Mouse (Mus musculus): ENCODE data around the gene Spg20. TPM values are rescaled to one million over a fixed set of nuclear protein-coding genes. Genes with fewer than 3 reads are reported as not detected.

Spg20 gene
- polyA plus RNA-seq, 2 experiments = 53.2 to 81.1 TPM

- no peak for ATAC-seq (ENCODE audit: low FRiP score, low read depth)
- Histone ChIP-seq H3K4me3 (replicated peaks; ENCODE audit: low read length) (no peak overlapping the region), H3K9me3 (ENCODE audit: control insufficient read depth, low read length) (no peaks in the 10 kb centered on the region), H3K4me2 (replicated peaks; ENCODE audit: low read depth, low read length, severe bottlenecking) (no peak overlapping the region), H3K4me1 (ENCODE audit: control insufficient read depth, insufficient read depth, low read length) (peaks cover 16% of the 10 kb centered on the region), H3K27ac (replicated peaks; ENCODE audit: low read depth, low read length) (no peak overlapping the region), H3K36me3 (ENCODE audit: control insufficient read depth, insufficient read depth, low read length) (peaks cover 39% of the 10 kb centered on the region), H3K27me3 (ENCODE audit: control insufficient read depth, insufficient read depth, low read length) (no peaks in the 10 kb centered on the region), H3K9ac (ENCODE audit: low read depth, low read length, severe bottlenecking) (no peak overlapping the region)
- no peak for DNase-seq (ENCODE audit: low spot score)
- no peak for TF ChIP-seq POLR2A (IDR thresholded peaks at IDR 0.05; ENCODE audit: borderline replicate concordance, extremely low read depth, insufficient read depth, insufficient read length)
- WGBS = 77% methylated on average over 8 of the region's 8 CpGs
Observed at GRCm38 (mm10) chr3:55115989-55116388, 4.1 kb downstream of the Spg20 start.

GRCm38 (mm10) chr3:55119275-55119898, 7.5 kb downstream of the Spg20 start:
- no peaks in the 10 kb centered on the region for H3K9me3 ChIP-seq (ENCODE audit: control insufficient read depth, low read length)
- no peak for DNase-seq (ENCODE audit: low spot score)
- 83% methylated on average over 6 of the region's 6 CpGs for WGBS
- H3K4me1 ChIP-seq (ENCODE audit: control insufficient read depth, insufficient read depth, low read length) = peaks cover 5% of the 10 kb centered on the region; the same call in 1 of the 2 replicates
- H3K4me2 ChIP-seq (replicated peaks; ENCODE audit: low read depth, low read length, severe bottlenecking) = no peak overlapping the region
- H3K4me3 ChIP-seq (replicated peaks; ENCODE audit: low read length) = no peak overlapping the region
- TF ChIP-seq POLR2A (IDR thresholded peaks at IDR 0.05; ENCODE audit: borderline replicate concordance, extremely low read depth, insufficient read depth, insufficient read length) = no peak
- no peaks in the 10 kb centered on the region for H3K27me3 ChIP-seq (ENCODE audit: control insufficient read depth, insufficient read depth, low read length)
- no peak overlapping the region for H3K9ac ChIP-seq (ENCODE audit: low read depth, low read length, severe bottlenecking)
- no peak overlapping the region for H3K27ac ChIP-seq (replicated peaks; ENCODE audit: low read depth, low read length)
- no peak for ATAC-seq (ENCODE audit: low FRiP score, low read depth)
- H3K36me3 ChIP-seq (ENCODE audit: control insufficient read depth, insufficient read depth, low read length) = peaks cover 72% of the 10 kb centered on the region

GRCm38 (mm10) chr3:55122336-55122870, 10.5 kb downstream of the Spg20 start:
- no peak overlapping the region for H3K4me2 ChIP-seq (replicated peaks; ENCODE audit: low read depth, low read length, severe bottlenecking)
- no peaks in the 10 kb centered on the region for H3K4me1 ChIP-seq (ENCODE audit: control insufficient read depth, insufficient read depth, low read length)
- TF ChIP-seq POLR2A (IDR thresholded peaks at IDR 0.05; ENCODE audit: borderline replicate concordance, extremely low read depth, insufficient read depth, insufficient read length) = no peak
- no peaks in the 10 kb centered on the region for H3K9me3 ChIP-seq (ENCODE audit: control insufficient read depth, low read length)
- no peak overlapping the region for H3K4me3 ChIP-seq (replicated peaks; ENCODE audit: low read length)
- H3K9ac ChIP-seq (ENCODE audit: low read depth, low read length, severe bottlenecking) = no peak overlapping the region
- ATAC-seq (ENCODE audit: low FRiP score, low read depth) = no peak
- 84% methylated on average over 3 of the region's 3 CpGs for WGBS
- H3K36me3 ChIP-seq (ENCODE audit: control insufficient read depth, insufficient read depth, low read length) = peaks cover 96% of the 10 kb centered on the region
- no peak overlapping the region for H3K27ac ChIP-seq (replicated peaks; ENCODE audit: low read depth, low read length)
- no peaks in the 10 kb centered on the region for H3K27me3 ChIP-seq (ENCODE audit: control insufficient read depth, insufficient read depth, low read length)
- no peak for DNase-seq (ENCODE audit: low spot score)

- H3K36me3 ChIP-seq (ENCODE audit: control insufficient read depth, insufficient read depth, low read length) = peaks cover 96% of the 10 kb centered on the region
- no peak overlapping the region for H3K4me3 ChIP-seq (replicated peaks; ENCODE audit: low read length)
- H3K27ac ChIP-seq (replicated peaks; ENCODE audit: low read depth, low read length) = no peak overlapping the region
- no peaks in the 10 kb centered on the region for H3K9me3 ChIP-seq (ENCODE audit: control insufficient read depth, low read length)
- H3K27me3 ChIP-seq (ENCODE audit: control insufficient read depth, insufficient read depth, low read length) = no peaks in the 10 kb centered on the region
- no peak for TF ChIP-seq POLR2A (IDR thresholded peaks at IDR 0.05; ENCODE audit: borderline replicate concordance, extremely low read depth, insufficient read depth, insufficient read length)
- H3K9ac ChIP-seq (ENCODE audit: low read depth, low read length, severe bottlenecking) = no peak overlapping the region
- H3K4me1 ChIP-seq (ENCODE audit: control insufficient read depth, insufficient read depth, low read length) = no peaks in the 10 kb centered on the region
- no peak overlapping the region for H3K4me2 ChIP-seq (replicated peaks; ENCODE audit: low read depth, low read length, severe bottlenecking)
- DNase-seq (ENCODE audit: low spot score) (peak; percentile 14), ATAC-seq (ENCODE audit: low FRiP score, low read depth) (no peak)
- 78% methylated on average over 4 of the region's 4 CpGs for WGBS
Observed at GRCm38 (mm10) chr3:55123064-55123463, 11.2 kb downstream of the Spg20 start.

- Histone ChIP-seq H3K9ac (ENCODE audit: low read depth, low read length, severe bottlenecking) (no peak overlapping the region), H3K27me3 (ENCODE audit: control insufficient read depth, insufficient read depth, low read length) (no peaks in the 10 kb centered on the region), H3K9me3 (ENCODE audit: control insufficient read depth, low read length) (no peaks in the 10 kb centered on the region), H3K4me1 (ENCODE audit: control insufficient read depth, insufficient read depth, low read length) (no peaks in the 10 kb centered on the region), H3K4me3 (replicated peaks; ENCODE audit: low read length) (no peak overlapping the region), H3K36me3 (ENCODE audit: control insufficient read depth, insufficient read depth, low read length) (peaks cover 96% of the 10 kb centered on the region), H3K27ac (replicated peaks; ENCODE audit: low read depth, low read length) (no peak overlapping the region), H3K4me2 (replicated peaks; ENCODE audit: low read depth, low read length, severe bottlenecking) (no peak overlapping the region)
- no peak for TF ChIP-seq POLR2A (IDR thresholded peaks at IDR 0.05; ENCODE audit: borderline replicate concordance, extremely low read depth, insufficient read depth, insufficient read length)
- ATAC-seq (ENCODE audit: low FRiP score, low read depth) (no peak), DNase-seq (ENCODE audit: low spot score) (no peak)
- 93% methylated on average over 4 of the region's 4 CpGs for WGBS
Observed at GRCm38 (mm10) chr3:55129181-55129692, 17.3 kb downstream of the Spg20 start.

All from limb, embryonic 14.5 days (tissue).